Mouse (Mus musculus) kidney, adult 2 months (tissue): ENCODE results near the gene Rep15. TPM values are rescaled to one million over a fixed set of nuclear protein-coding genes. Genes with fewer than 3 reads are reported as not detected.

Experiments
- DNase-seq: peaks from one replicate; pipeline ENCODE4 v3.0.0; 2021
- H3K27ac ChIP-seq: fragments of 200-500 bp; 2 replicates; pipeline ENCODE4 v1.5.1; 2012; ENCODE audit warnings: low read depth, low read length, control low read depth, inconsistent platforms; ENCODE audit not compliant: insufficient read depth
- H3K27me3 ChIP-seq: fragments of 200-500 bp; replicated peaks from 2 replicates; pipeline ENCODE4 v1.6.1; 2012; ENCODE audit warnings: mild to moderate bottlenecking, moderate library complexity, low read length, inconsistent platforms; ENCODE audit not compliant: control insufficient read depth, insufficient read depth
- H3K36me3 ChIP-seq: fragments of 200-500 bp; 2 replicates; pipeline ENCODE4 v1.6.1; 2012; ENCODE audit warnings: mild to moderate bottlenecking, moderate library complexity, low read length, inconsistent platforms; ENCODE audit not compliant: control insufficient read depth, insufficient read depth
- H3K4me1 ChIP-seq: fragments of 200-500 bp; 2 replicates; pipeline ENCODE4 v1.6.1; 2011; ENCODE audit warnings: low read length; ENCODE audit not compliant: control insufficient read depth, insufficient read depth
- H3K4me3 ChIP-seq: fragments of 200-500 bp; 2 replicates; pipeline ENCODE4 v1.5.1; 2011; ENCODE audit warnings: mild to moderate bottlenecking, low read depth, low read length, control low read depth; ENCODE audit not compliant: insufficient read depth
- CTCF ChIP-seq: fragments of 200-500 bp; conservative IDR thresholded peaks from 2 replicates; pipeline ENCODE4 v1.5.1; 2011; ENCODE audit warnings: low read depth, mild to moderate bottlenecking, control low read depth, low read length, moderate library complexity, mixed read lengths; ENCODE audit not compliant: insufficient read depth, insufficient read length
- POLR2A ChIP-seq: fragments of 200-500 bp; IDR thresholded peaks from one replicate; pipeline ENCODE4 v1.6.1; 2011; ENCODE audit warnings: low read depth, low read length, control low read depth
- WGBS: fragments of 180-500 bp; shearing (Covaris S2); methylation state at CpG from one replicate; pipeline ENCODE4 v1.1.7; 2018; 5-methylcytosine and 5-hydroxymethylcytosine counted together
- polyA plus RNA-seq: library from polyadenylated mRNA; depleted of rRNA; stranded (reverse); fragments of >200 nt; gene quantifications from 2 replicates; pipeline ENCODE4 v1.2.3, GENCODE M21; 2012; rRNA removed

Rep15 gene
- polyA plus RNA-seq, 1 experiment, result 0.42 TPM

- no peak for DNase-seq
- Histone ChIP-seq H3K27ac (no peak overlapping the region), H3K4me1 (peaks cover 9% of the 10 kb centered on the region), H3K4me3 (no peak overlapping the region), H3K36me3 (peaks cover 4% of the 10 kb centered on the region; the same call in 1 of the 2 replicates), H3K27me3 (no peaks in the 10 kb centered on the region)
- 76% methylated on average over 7 of the region's 7 CpGs for WGBS
- no peak for TF ChIP-seq POLR2A
- no peak for TF ChIP-seq CTCF
These were observed 30.3 kb downstream of the Rep15 start for GRCm38 (mm10) chr6:147062694-147063093.

GRCm38 (mm10) chr6:147064226-147064943, 32.0 kb downstream of the Rep15 start:
- Histone ChIP-seq H3K4me3 (no peak overlapping the region), H3K4me1 (peaks cover 9% of the 10 kb centered on the region), H3K36me3 (peaks cover 2% of the 10 kb centered on the region; the same call in 1 of the 2 replicates), H3K27ac (peak overlapping the region; percentile 88), H3K27me3 (no peaks in the 10 kb centered on the region)
- DNase-seq, result peak; percentile 73
- 53% methylated on average over 10 of the region's 10 CpGs for WGBS
- TF ChIP-seq POLR2A, result no peak
- no peak for TF ChIP-seq CTCF

GRCm38 (mm10) chr6:147064944-147065261, 32.5 kb downstream of the Rep15 start:
- DNase-seq, result peak; percentile 86
- peaks cover 2% of the 10 kb centered on the region; the same call in 1 of the 2 replicates for H3K36me3 ChIP-seq
- WGBS, result 45% methylated on average over 6 of the region's 6 CpGs
- H3K27ac ChIP-seq, result peak overlapping the region; percentile 62
- TF ChIP-seq CTCF, result no peak
- no peak for TF ChIP-seq POLR2A
- H3K4me3 ChIP-seq, result no peak overlapping the region
- peaks cover 9% of the 10 kb centered on the region for H3K4me1 ChIP-seq
- H3K27me3 ChIP-seq, result no peaks in the 10 kb centered on the region

- Histone ChIP-seq H3K27ac (no peak overlapping the region), H3K27me3 (no peaks in the 10 kb centered on the region), H3K36me3 (no peaks in the 10 kb centered on the region), H3K4me1 (no peaks in the 10 kb centered on the region), H3K4me3 (no peak overlapping the region)
- TF ChIP-seq POLR2A, result no peak
- no peak for TF ChIP-seq CTCF
- no peak for DNase-seq
- WGBS, result 63% methylated on average over 5 of the region's 5 CpGs
These were observed 43.5 kb downstream of the Rep15 start for GRCm38 (mm10) chr6:147075808-147076387.

GRCm38 (mm10) chr6:147076878-147077277, 44.5 kb downstream of the Rep15 start:
- Histone ChIP-seq H3K36me3 (no peaks in the 10 kb centered on the region), H3K4me1 (no peaks in the 10 kb centered on the region), H3K27me3 (no peaks in the 10 kb centered on the region), H3K4me3 (no peak overlapping the region), H3K27ac (no peak overlapping the region)
- no peak for TF ChIP-seq CTCF
- no peak for TF ChIP-seq POLR2A
- no peak for DNase-seq
- WGBS, result 89% methylated on average over 8 of the region's 8 CpGs

- TF ChIP-seq POLR2A, result no peak
- no peak for TF ChIP-seq CTCF
- Histone ChIP-seq H3K27me3 (no peaks in the 10 kb centered on the region), H3K4me1 (no peaks in the 10 kb centered on the region), H3K4me3 (no peak overlapping the region), H3K27ac (no peak overlapping the region), H3K36me3 (no peaks in the 10 kb centered on the region)
- 91% methylated on average over 10 of the region's 10 CpGs for WGBS
- DNase-seq, result no peak
These were observed 47.5 kb downstream of the Rep15 start for GRCm38 (mm10) chr6:147079919-147080318.

Other genes starting within 250 kb of the Rep15 start
- 3.3 and 4.1 TPM in 2 replicates for gene Arntl2, start 236.5 kb upstream of the Rep15 start, polyA plus RNA-seq
- 0.11 TPM in 1 of 2 replicates, not detected in the other for gene Smco2, start 182.5 kb upstream of the Rep15 start, polyA plus RNA-seq
- gene Ppfibp1, start 144.1 kb upstream of the Rep15 start, polyA plus RNA-seq, result 20.6 and 23.4 TPM in 2 replicates
- gene 1700034J05Rik, start 78.2 kb upstream of the Rep15 start, polyA plus RNA-seq, result 0.07 TPM in 1 of 2 replicates, not detected in the other
- gene Mrps35, start 10.2 kb downstream of the Rep15 start, polyA plus RNA-seq, result 16.9 and 33.1 TPM in 2 replicates
- gene Mansc4, start 54.4 kb downstream of the Rep15 start, polyA plus RNA-seq, result 15.6 and 17.2 TPM in 2 replicates
- 13.3 and 15.3 TPM in 2 replicates for gene Klhl42, start 58.8 kb downstream of the Rep15 start, polyA plus RNA-seq
- 0.27 and 0.41 TPM in 2 replicates for gene Pthlh, start 231.6 kb downstream of the Rep15 start, polyA plus RNA-seq